ENCODE assay signal across 23 mouse cellular contexts in genomic region chr1:171799648-171800047, GRCm38 (mm10). TPM values are rescaled to one million over a fixed set of nuclear protein-coding genes. Genes with fewer than 3 reads are reported as not detected.
DNase-seq lines count a peak whose midpoint lies in the region; ATAC-seq and TF ChIP-seq lines count a peak whose summit lies in the region.
"Had no signal": no experiment of that assay in that cellular context is flagged by ENCODE, and none has a peak within 500 bp of the region (broad histone marks: within the 10 kb centered on the region; RNA-seq: fewer than 3 reads in every experiment).

No protein-coding gene starts in this region.

- no peak overlapping the region for H3K4me2 ChIP-seq in heart, embryonic 11.5 days
- H3K4me2 ChIP-seq in liver, embryonic 14.5 days (ENCODE audit: low read depth): no peak overlapping the region
- H3K4me2 ChIP-seq in liver, embryonic 12.5 days: no peak overlapping the region

- no peaks in the 10 kb centered on the region for H3K36me3 ChIP-seq in heart, embryonic 11.5 days (ENCODE audit: control insufficient read depth, insufficient read depth, low read length)
- no peaks in the 10 kb centered on the region for H3K36me3 ChIP-seq in liver, embryonic 14.5 days (replicated peaks; ENCODE audit: control insufficient read depth, insufficient read depth, low read depth)
- no peaks in the 10 kb centered on the region for H3K36me3 ChIP-seq in liver, embryonic 12.5 days
- H3K36me3 ChIP-seq: G1E had no signal

- ATAC-seq in heart, embryonic 11.5 days (replicated peaks; ENCODE audit: insufficient number of reproducible peaks, low FRiP score, low TSS enrichment): no peak
- 0 out of 2 replicates have a peak, but pooled peaks have one; percentile 33 for ATAC-seq in liver, embryonic 14.5 days (ENCODE audit: insufficient read depth)
- no peak for ATAC-seq in liver, embryonic 12.5 days
- ATAC-seq in megakaryocyte progenitor cell, adult 5-6 weeks (replicated peaks; ENCODE audit: poor library complexity): peak; percentile 77
- ATAC-seq in megakaryocyte-erythroid progenitor cell, adult 5-6 weeks (replicated peaks; ENCODE audit: low FRiP score, low TSS enrichment, poor library complexity, severe bottlenecking): peak; percentile 84
- ATAC-seq: activated CD4-positive, CD25-positive, alpha-beta regulatory T cell, adult 4 months; CD4-positive, CD25-positive, alpha-beta regulatory T cell, adult 4 months; Patski had no signal

- H3K4me3 ChIP-seq in heart, embryonic 11.5 days (ENCODE audit: low read depth, low read length): no peak overlapping the region
- H3K4me3 ChIP-seq in liver, embryonic 14.5 days (ENCODE audit: insufficient read depth in 1 of 2, low read depth in 2 of 2, low read length in 2 of 2): no peak overlapping the region
- no peak overlapping the region for H3K4me3 ChIP-seq in liver, embryonic 12.5 days

- TF ChIP-seq EP300 in liver, embryonic 14.5 days (IDR thresholded peaks at IDR 0.05; ENCODE audit: low read depth): no peak

- 73% methylated on average over 4 of the region's 4 CpGs for whole genome bisulfite sequencing in heart, embryonic 11.5 days (ENCODE audit: insufficient replicate concordance)
- WGBS in liver, embryonic 14.5 days (ENCODE audit: insufficient replicate concordance): 30% methylated on average over 4 of the region's 4 CpGs
- WGBS in liver, embryonic 12.5 days (ENCODE audit: insufficient replicate concordance): 44% methylated on average over 4 of the region's 4 CpGs

- DNase-seq in heart, adult 11 months: peak; percentile 49
- DNase-seq in liver, embryonic 14.5 days (ENCODE audit: low read depth in 3 of 3, low spot score in 3 of 3): no peak
- no peak for DNase-seq in cerebellum, postnatal 14 days
- DNase-seq in embryo, embryonic 10.5 days (ENCODE audit: low spot score): no peak
- DNase-seq: adrenal gland, adult 2 months; adrenal gland, adult 8-10 months; adrenal gland, postnatal 10 days; adrenal gland, postnatal 14 days; adrenal gland, postnatal 25 days; adrenal gland, postnatal 36 days; B cell, adult 2 months; cerebellum, adult 11 months; cerebellum, adult 11-12 months had no signal

- no peaks in the 10 kb centered on the region for H3K27me3 ChIP-seq in heart, embryonic 11.5 days (ENCODE audit: control insufficient read depth, insufficient read depth, low read length)
- no peaks in the 10 kb centered on the region for H3K27me3 ChIP-seq in liver, embryonic 14.5 days (ENCODE audit: control insufficient read depth, insufficient read depth, low read length)
- H3K27me3 ChIP-seq in liver, embryonic 12.5 days (replicated peaks): no peaks in the 10 kb centered on the region
- H3K27me3 ChIP-seq: CH12.LX had no signal

- H3K9me3 ChIP-seq in heart, embryonic 11.5 days (replicated peaks; ENCODE audit: control insufficient read depth, low read length): no peaks in the 10 kb centered on the region
- no peaks in the 10 kb centered on the region for H3K9me3 ChIP-seq in liver, embryonic 14.5 days (ENCODE audit: control insufficient read depth, low read length)
- H3K9me3 ChIP-seq in liver, embryonic 12.5 days (replicated peaks): no peaks in the 10 kb centered on the region

- no peak overlapping the region for H3K9ac ChIP-seq in heart, embryonic 11.5 days (ENCODE audit: low read depth, low read length)
- no peak overlapping the region for H3K9ac ChIP-seq in liver, embryonic 14.5 days (replicated peaks)
- H3K9ac ChIP-seq in liver, embryonic 12.5 days: no peak overlapping the region

- H3K4me1 ChIP-seq in heart, embryonic 11.5 days (ENCODE audit: control insufficient read depth, insufficient read depth, low read length): no peaks in the 10 kb centered on the region
- peaks cover 3% of the 10 kb centered on the region in 2 experiments; a peak in 3 of 4 replicates for H3K4me1 ChIP-seq in liver, embryonic 14.5 days (replicated peaks; ENCODE audit: control insufficient read depth in 2 of 2, insufficient read depth in 2 of 2, low read length in 1 of 2)
- no peaks in the 10 kb centered on the region for H3K4me1 ChIP-seq in liver, embryonic 12.5 days

- no peak overlapping the region for H3K27ac ChIP-seq in heart, embryonic 11.5 days (ENCODE audit: low read depth, low read length)
- H3K27ac ChIP-seq in liver, embryonic 14.5 days: no peak overlapping the region
- no peak overlapping the region for H3K27ac ChIP-seq in liver, embryonic 12.5 days

- TF ChIP-seq CTCF in liver, embryonic 14.5 days (IDR thresholded peaks at IDR 0.05; ENCODE audit: low read depth): no peak

RNA-seq across cellular contexts. Expression of gene Slamf1, which starts 32.7 kb away (rescaled TPM):
- 0.23 and 0.38 TPM in 2 replicates for polyA plus RNA-seq in heart, embryonic 11.5 days (2014; fragmentation: Nextera tagmentation; extraction: Ambion mirVana)
- polyA plus RNA-seq in liver, embryonic 14.5 days (2012; rRNA removed): 1.0 and 1.5 TPM in 2 replicates
- polyA plus RNA-seq in liver, embryonic 14.5 days (2014; fragmentation: Nextera tagmentation; extraction: Ambion mirVana): 2.1 and 2.8 TPM in 2 replicates
- polyA plus RNA-seq in liver, embryonic 12.5 days (2016; fragmentation: Nextera tagmentation; extraction: Ambion mirVana): 2.2 and 2.7 TPM in 2 replicates
- 0.73 and 0.77 TPM in 2 replicates for total RNA-seq in megakaryocyte progenitor cell, adult 5-6 weeks (2015)
- 0.29 and 0.41 TPM in 2 replicates for total RNA-seq in megakaryocyte progenitor cell, adult 5-6 weeks (2017)
- total RNA-seq in megakaryocyte-erythroid progenitor cell, adult 5-6 weeks (2014; fragmentation: Nextera tagmentation): 4.9 and 6.2 TPM in 2 replicates
- total RNA-seq in megakaryocyte-erythroid progenitor cell, adult 5-6 weeks (2017): 4.3 and 7.6 TPM in 2 replicates
- total RNA-seq: adrenal gland, adult 2 months; adrenal gland, postnatal 25 days had no signal
- polyA plus RNA-seq: C2C12, G1E had no signal

RNA-seq across cellular contexts. Expression of gene Cd84, which starts 39.8 kb away (rescaled TPM):
- 0.86 and 1.2 TPM in 2 replicates for polyA plus RNA-seq in heart, embryonic 11.5 days (2014; fragmentation: Nextera tagmentation; extraction: Ambion mirVana)
- polyA plus RNA-seq in liver, embryonic 14.5 days (2012; rRNA removed): 1.8 and 3.6 TPM in 2 replicates
- polyA plus RNA-seq in liver, embryonic 14.5 days (2014; fragmentation: Nextera tagmentation; extraction: Ambion mirVana): 4.7 and 6.0 TPM in 2 replicates
- 3.7 and 4.2 TPM in 2 replicates for polyA plus RNA-seq in liver, embryonic 12.5 days (2016; fragmentation: Nextera tagmentation; extraction: Ambion mirVana)
- 34.0 and 36.0 TPM in 2 replicates for total RNA-seq in megakaryocyte progenitor cell, adult 5-6 weeks (2015)
- total RNA-seq in megakaryocyte progenitor cell, adult 5-6 weeks (2017): 47.9 and 55.2 TPM in 2 replicates
- 17.2 and 17.3 TPM in 2 replicates for total RNA-seq in megakaryocyte-erythroid progenitor cell, adult 5-6 weeks (2014; fragmentation: Nextera tagmentation)
- 20.1 and 61.3 TPM in 2 replicates for total RNA-seq in megakaryocyte-erythroid progenitor cell, adult 5-6 weeks (2017)
- polyA plus RNA-seq: C2C12, G1E had no signal

Comparison
In these comparisons a context has a peak if more than half of its experiments do, and no peak if none do; other contexts are left out.
1. ATAC-seq: peak in liver, embryonic 14.5 days (single experiment), megakaryocyte progenitor cell, adult 5-6 weeks (single experiment) and megakaryocyte-erythroid progenitor cell, adult 5-6 weeks (single experiment); none in heart, embryonic 11.5 days (single experiment) and liver, embryonic 12.5 days (single experiment).